Mouse (Mus musculus) myocyte (in vitro differentiated cells): ENCODE measurements around the gene Kat2b.
A peak's percentile ranks its signal among the peaks of the same experiment; 100 is the strongest.

Experiments
- CEBPB ChIP-seq: IDR thresholded peaks from 2 replicates; pipeline ENCODE4 v1.6.1; 2011; ENCODE audit warnings: mild to moderate bottlenecking, moderate library complexity; ENCODE audit not compliant: poor library complexity, insufficient read depth, severe bottlenecking
- E2F4 ChIP-seq: IDR thresholded peaks from one replicate; pipeline ENCODE4 v1.6.1; 2011; ENCODE audit warnings: mild to moderate bottlenecking, control low read depth, moderate library complexity; ENCODE audit not compliant: insufficient read depth
- MAX ChIP-seq: IDR thresholded peaks from one replicate; pipeline ENCODE4 v1.6.1; 2011; ENCODE audit warnings: low read depth, mild to moderate bottlenecking, control low read depth
- MYOD1 ChIP-seq, 3 experiments: IDR thresholded peaks; one replicate each; pipeline ENCODE4 v1.6.1; 2011; ENCODE audit warnings: control low read depth in 2 of 3, low read depth in 2 of 3, mild to moderate bottlenecking in 2 of 3, moderate library complexity in 1 of 3; ENCODE audit not compliant: insufficient read length in 2 of 3, control insufficient read depth in 1 of 3
- MYOG ChIP-seq, 3 experiments: IDR thresholded peaks; one replicate each; pipeline ENCODE4 v1.6.1; 2011; ENCODE audit warnings: control low read depth in 2 of 3, low read depth in 2 of 3, mild to moderate bottlenecking in 2 of 3; ENCODE audit not compliant: insufficient read length in 2 of 3, control insufficient read depth in 1 of 3, insufficient read depth in 1 of 3
- POLR2A ChIP-seq: IDR thresholded peaks from one replicate; pipeline ENCODE4 v1.6.1; 2011; ENCODE audit warnings: low read depth, mild to moderate bottlenecking, control low read depth, moderate library complexity; ENCODE audit not compliant: insufficient read length
- POLR2AphosphoS2 ChIP-seq: IDR thresholded peaks from one replicate; pipeline ENCODE4 v1.6.1; 2011; ENCODE audit warnings: low read depth, control low read depth; ENCODE audit not compliant: insufficient read length
- REST ChIP-seq: IDR thresholded peaks from one replicate; pipeline ENCODE4 v1.6.1; 2011; ENCODE audit warnings: mild to moderate bottlenecking, control low read depth, moderate library complexity; ENCODE audit not compliant: insufficient read depth, insufficient read length
- SRF ChIP-seq: IDR thresholded peaks from one replicate; pipeline ENCODE4 v1.6.1; 2011; ENCODE audit warnings: low read depth; ENCODE audit not compliant: control insufficient read depth, insufficient read length
- TCF12 ChIP-seq: IDR thresholded peaks from one replicate; pipeline ENCODE4 v1.6.1; 2011; ENCODE audit warnings: mild to moderate bottlenecking, control low read depth; ENCODE audit not compliant: poor library complexity, insufficient read depth, severe bottlenecking
- USF1 ChIP-seq: IDR thresholded peaks from one replicate; pipeline ENCODE4 v1.6.1; 2011; ENCODE audit warnings: low read depth, mild to moderate bottlenecking, control low read depth, moderate library complexity

GRCm38 (mm10) chr17:53566919-53567345, 271 bp downstream of the Kat2b start:
- TF ChIP-seq E2F4 (no peak), USF1 (no peak), MAX (no peak), TCF12 (no peak), POLR2A (peak; percentile 65), MYOD1 (IDR thresholded peaks at IDR 0.05; ENCODE audit: control insufficient read depth in 1 of 3, insufficient read length in 2 of 3, low read depth in 2 of 3) (peak in 2 of 3 experiments; percentile 59 to 76), REST (no peak), POLR2AphosphoS2 (no peak), CEBPB (no peak), MYOG (IDR thresholded peaks at IDR 0.05; ENCODE audit: control insufficient read depth in 1 of 3, insufficient read depth in 1 of 3, insufficient read length in 2 of 3, low read depth in 2 of 3) (peak in 2 of 3 experiments; percentile 64 to 69), SRF (no peak)
